Mouse (Mus musculus): ENCODE data around the gene Cpd.

Gene Cpd

GRCm38 (mm10) chr11:76789252-76789651 is 57.6 kb downstream of the Cpd start:
- peak; percentile 28 for DNase-seq (ENCODE audit: low read depth, low spot score)

GRCm38 (mm10) chr11:76775533-76775932 is 71.3 kb downstream of the Cpd start:
- no peak for DNase-seq (ENCODE audit: low read depth, low spot score)

DNA sequence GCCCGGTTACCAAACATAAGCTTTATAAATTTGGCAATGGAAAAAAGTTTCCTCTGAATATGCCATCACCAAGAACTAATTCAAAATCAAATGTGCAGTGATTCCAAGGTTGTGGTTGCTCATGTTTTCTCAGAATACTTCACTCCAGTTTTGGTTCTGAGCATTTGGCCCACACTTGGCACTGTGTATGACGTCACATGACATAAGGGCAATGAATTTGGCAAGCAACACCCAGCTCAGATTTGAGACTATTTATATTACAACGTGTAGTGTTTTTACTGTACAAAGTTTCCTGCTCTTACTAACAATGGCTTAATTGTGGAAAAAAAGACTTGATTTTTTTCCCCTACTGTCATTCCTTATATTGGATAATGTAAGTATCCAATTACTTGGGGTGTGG is 73.0 kb downstream of the Cpd start:
- DNase-seq (ENCODE audit: low read depth, low spot score): no peak

DNA sequence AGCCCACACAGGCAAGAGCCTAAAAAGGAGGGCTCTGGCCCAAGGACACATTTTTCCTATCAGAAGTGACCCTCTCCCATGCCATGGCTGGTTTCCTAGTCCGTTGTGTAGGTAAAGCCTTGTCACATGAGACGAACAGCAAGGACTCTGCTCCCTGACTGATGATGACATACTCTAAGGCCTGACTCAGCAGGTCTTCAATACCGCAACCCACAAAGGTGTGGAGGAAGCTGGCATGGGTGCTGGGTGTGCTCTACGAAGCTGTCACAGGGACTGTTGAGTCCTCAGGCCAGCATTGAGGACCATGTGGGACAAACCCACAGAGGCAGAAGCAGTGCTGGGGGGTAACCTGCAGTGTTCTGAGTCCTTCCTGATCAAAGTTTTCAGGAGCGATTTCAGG is 76.3 kb downstream of the Cpd start:
- DNase-seq (ENCODE audit: low read depth, low spot score): no peak

- DNase-seq (ENCODE audit: low read depth, low spot score): no peak
Measured at GRCm38 (mm10) chr11:76763741-76764122, 83.1 kb downstream of the Cpd start.

- DNase-seq (ENCODE audit: low read depth, low spot score): peak; percentile 96
Measured at GRCm38 (mm10) chr11:76763053-76763740, 83.6 kb downstream of the Cpd start, which contains the start of gene Gosr1. Gene Gosr1 (minus strand): TSS chr11:76763579.

- no peak for DNase-seq (ENCODE audit: low read depth, low spot score)
Measured at GRCm38 (mm10) chr11:76752276-76752675, 94.5 kb downstream of the Cpd start.

DNA sequence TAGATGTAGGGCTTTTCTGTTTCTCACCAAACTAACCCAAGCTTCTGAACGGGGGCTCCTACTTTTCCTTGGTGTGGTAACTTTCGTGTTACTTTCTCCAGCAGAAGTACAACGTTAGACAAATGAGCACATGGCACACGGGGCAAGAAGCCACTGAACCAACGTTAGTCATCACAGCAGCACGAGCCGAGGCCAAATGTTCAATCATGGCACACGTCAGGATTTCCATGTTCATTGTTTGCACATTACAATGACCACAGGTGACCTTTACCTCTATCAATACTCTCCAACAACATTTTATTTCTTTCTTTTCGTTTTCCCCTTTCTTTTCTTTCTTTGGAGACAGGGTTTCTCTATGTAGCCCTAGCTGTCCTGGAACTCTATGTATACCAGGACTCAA is 98.0 kb downstream of the Cpd start:
- DNase-seq (ENCODE audit: low read depth, low spot score): no peak

DNA sequence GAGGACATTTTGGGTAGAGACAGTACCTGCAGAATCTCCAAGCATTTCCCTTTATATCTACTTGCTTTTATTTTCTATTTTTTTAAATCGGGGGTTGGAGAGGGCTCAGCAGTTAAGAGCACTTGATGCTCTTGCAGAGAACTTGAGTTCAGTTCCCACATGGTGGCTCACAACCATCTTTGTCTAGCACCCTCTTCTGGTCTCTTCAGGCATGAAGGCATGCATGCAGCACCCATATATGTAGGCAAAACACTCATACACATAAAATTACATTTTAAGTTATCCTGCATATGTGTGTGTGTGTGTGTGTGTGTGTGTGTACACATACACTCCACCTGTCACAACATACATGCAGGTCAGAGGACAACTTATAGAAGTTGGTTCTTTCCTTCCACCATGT is 100.9 kb downstream of the Cpd start:
- DNase-seq (ENCODE audit: low read depth, low spot score): no peak

- DNase-seq (ENCODE audit: low read depth, low spot score): peak; percentile 86
Measured at GRCm38 (mm10) chr11:76744550-76744949, 102.3 kb downstream of the Cpd start.

DNA sequence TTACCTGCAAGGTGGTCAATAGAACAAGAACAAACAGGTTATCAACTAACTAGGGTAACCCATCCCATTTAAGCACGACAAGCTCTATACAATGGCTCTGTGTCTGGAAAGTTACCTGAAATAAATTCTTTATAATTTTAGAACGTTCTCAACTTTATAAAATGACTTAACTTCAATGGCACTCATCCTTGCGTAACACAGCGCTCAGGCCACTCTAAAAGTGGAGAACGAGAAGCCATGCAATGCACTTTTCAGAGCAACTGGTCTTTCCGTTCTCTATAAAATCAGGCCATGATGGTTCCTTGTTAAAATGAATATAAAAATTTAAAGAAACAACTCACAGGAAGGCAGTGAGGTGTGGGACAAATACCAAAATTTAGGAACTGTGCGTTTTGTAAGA is 104.3 kb downstream of the Cpd start:
- DNase-seq (ENCODE audit: low read depth, low spot score): no peak

- no peak for DNase-seq (ENCODE audit: low read depth, low spot score)
Measured at GRCm38 (mm10) chr11:76739125-76739524, 107.7 kb downstream of the Cpd start.

DNA sequence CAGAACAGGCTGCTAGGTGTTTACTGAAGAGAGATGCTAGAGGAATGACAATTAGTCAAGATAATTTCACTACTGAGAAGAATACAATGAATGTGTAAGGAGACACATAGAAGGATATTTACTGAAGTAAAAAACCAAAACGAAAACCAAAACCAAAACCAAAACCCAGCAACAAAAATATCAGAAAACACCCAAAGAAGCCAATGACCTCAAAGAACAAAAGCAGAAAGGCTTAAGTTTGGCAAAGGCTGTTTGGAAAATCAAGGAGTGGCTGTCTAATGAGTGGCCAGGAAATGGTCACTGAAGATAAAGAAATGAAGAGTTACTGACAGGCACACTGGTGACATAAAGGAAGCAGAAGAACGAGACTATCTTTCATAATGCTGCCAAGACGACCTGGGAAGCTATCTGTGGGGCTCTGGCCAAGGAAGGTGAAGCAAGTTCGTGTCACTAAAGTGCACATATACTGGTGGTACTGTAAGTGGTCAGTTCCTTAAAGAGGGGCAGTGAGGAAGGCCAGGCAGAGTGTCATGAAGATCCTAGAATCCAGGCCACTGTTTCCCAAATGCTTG is 111.0 kb downstream of the Cpd start:
- no peak for DNase-seq (ENCODE audit: low read depth, low spot score)

- DNase-seq (ENCODE audit: low read depth, low spot score): no peak
Measured at GRCm38 (mm10) chr11:76734560-76734959, 112.3 kb downstream of the Cpd start.

GRCm38 (mm10) chr11:76730650-76731049 is 116.2 kb downstream of the Cpd start:
- DNase-seq (ENCODE audit: low read depth, low spot score): no peak

Data from telencephalon, adult 2 months (tissue).